Mouse (Mus musculus): ENCODE measurements around the gene Zzz3.

Zzz3 gene

DNA sequence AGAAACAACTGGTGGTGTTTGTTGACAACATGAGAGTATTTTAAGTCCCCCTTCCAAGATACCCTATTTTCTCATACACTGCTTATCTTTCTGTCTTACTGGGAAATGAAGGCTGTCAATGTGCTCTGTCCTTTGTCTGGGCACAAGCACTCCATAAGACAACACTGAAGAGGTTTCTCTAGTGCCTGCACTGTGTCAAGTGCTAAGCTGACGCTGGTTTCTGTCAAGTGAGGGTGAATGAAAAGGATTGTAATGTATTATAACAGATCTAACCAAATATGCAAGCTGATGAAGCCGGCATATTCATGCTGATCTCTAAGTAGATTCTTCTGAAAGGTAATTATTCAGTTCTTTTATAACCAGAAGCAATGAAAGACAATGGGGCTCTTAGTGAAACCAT is 98.5 kb downstream of the Zzz3 start:
- DNase-seq (ENCODE audit: extremely low read depth, insufficient read length, low spot score): no peak

GRCm38 (mm10) chr3:152494667-152495360 is 99.5 kb downstream of the Zzz3 start:
- DNase-seq (ENCODE audit: extremely low read depth, insufficient read length, low spot score): no peak

- no peak for DNase-seq (ENCODE audit: extremely low read depth, insufficient read length, low spot score)
Observed at GRCm38 (mm10) chr3:152495415-152495898, 100.2 kb downstream of the Zzz3 start.

- no peak for DNase-seq (ENCODE audit: extremely low read depth, insufficient read length, low spot score)
Observed at GRCm38 (mm10) chr3:152497084-152497483, 101.8 kb downstream of the Zzz3 start.

DNA sequence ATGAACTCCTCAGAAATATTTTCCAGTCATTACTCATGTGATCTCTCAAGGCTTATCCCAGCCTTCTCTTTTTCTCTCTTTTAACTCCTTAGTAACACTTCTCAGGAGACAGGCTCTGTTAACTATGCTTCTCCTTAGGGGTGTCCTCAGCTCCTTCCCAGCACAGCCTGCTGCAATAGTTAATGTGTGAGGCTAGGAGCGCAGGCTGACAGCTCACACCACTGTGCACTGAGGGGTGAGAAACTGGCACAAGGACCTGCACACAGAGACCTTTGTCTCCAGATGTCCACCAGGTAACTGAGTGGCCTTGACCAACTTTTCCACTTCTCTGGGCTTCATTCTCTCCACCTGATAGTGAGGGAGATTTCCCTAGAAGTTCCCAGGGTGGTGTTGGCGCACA is 102.6 kb downstream of the Zzz3 start:
- DNase-seq (ENCODE audit: extremely low read depth, insufficient read length, low spot score): no peak

DNA sequence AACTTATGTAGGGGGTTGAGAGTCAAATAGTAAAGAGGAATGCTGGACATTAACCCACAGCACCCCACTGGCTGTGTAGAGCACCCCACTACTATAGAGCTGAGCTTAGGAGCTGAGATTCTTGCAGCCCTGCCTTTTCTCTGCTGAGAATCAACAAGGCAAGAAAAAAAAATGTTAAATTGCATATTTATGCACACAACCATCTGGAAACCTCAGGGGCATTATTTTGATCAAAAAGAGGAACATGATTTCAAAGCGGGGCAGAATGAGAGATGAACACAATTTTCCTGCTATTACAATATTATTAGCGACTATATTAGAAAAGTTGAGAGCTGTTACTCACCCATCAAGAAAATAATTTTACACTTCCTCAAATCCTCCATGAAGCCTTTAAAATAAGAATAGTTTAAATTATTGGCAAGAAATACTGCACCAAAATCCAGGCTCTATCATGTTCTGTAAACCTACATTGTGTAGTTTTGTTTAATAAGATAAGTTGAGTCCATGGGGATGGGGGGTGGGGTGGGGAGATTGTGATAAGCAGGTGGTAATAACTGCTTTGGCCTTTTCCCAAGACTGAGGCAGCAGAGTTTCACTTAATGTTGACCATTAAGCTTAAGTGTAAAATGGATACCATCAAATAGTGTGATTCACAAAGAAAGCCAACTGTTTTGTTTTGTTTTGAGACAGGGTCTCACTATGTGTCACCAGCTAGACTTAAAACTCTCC is 103.9 kb downstream of the Zzz3 start:
- no peak for DNase-seq (ENCODE audit: extremely low read depth, insufficient read length, low spot score)

GRCm38 (mm10) chr3:152507900-152508299 is 112.6 kb downstream of the Zzz3 start:
- DNase-seq (ENCODE audit: extremely low read depth, insufficient read length, low spot score): peak; percentile 71

DNA sequence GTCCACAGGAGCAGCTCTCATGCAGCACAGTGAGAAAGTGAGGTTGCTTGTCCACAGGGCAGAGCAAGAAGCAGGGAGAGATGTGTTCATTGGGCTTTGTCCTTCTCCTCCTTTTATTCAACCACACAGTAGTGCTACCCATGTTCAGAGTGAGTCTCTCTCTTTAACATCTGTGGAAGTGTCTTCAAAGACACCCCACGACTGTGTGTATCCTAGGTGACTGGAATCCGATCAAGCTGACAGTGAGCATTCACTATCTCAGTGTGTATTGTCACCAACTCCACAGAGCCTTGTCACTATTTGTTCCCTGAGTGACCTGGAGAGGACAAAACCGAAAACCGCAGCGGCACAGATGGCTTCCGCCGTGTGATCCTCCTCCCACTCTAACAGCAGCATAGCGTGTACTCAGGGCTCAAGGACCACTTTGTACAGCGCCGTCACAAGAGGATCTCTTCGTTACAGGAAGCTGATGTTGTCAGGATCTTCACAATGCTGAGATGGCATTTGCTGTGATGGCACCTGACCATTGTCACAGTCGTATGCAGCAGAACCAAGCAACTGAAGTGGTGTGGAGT is 113.2 kb downstream of the Zzz3 start:
- no peak for DNase-seq (ENCODE audit: extremely low read depth, insufficient read length, low spot score)

DNA sequence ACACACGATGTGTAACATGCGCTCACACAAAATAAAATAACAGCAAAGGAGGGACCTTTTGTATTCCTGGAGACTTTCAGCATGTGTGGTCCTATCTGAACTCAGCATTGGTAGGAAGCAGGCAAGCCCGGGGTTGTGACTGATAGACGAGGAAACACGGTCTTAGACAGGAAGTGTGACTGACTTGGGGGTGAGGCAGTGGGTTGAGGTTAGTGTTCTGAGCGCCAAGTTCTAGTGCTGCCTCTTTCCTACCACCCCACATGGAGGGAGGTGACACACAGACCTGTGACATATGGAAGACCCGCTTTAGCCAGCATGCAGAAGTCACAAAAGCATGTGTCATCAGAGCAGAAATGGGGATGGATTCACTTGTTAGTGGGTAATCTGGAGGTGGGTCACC is 114.0 kb downstream of the Zzz3 start:
- DNase-seq (ENCODE audit: extremely low read depth, insufficient read length, low spot score): no peak
